Mouse (Mus musculus) spleen, adult 2 months (tissue): ENCODE data around the gene Usp47.

ENCODE experiments used
- CTCF ChIP-seq: fragments of 200-500 bp; IDR thresholded peaks from 2 replicates; pipeline ENCODE4 v1.5.1; 2011; ENCODE audit warnings: mild to moderate bottlenecking, inconsistent platforms; ENCODE audit not compliant: insufficient read depth, insufficient read length, insufficient replicate concordance; ENCODE audit errors: extremely low read depth
- POLR2A ChIP-seq: fragments of 200-500 bp; IDR thresholded peaks from 2 replicates; pipeline ENCODE4 v1.6.1; 2011; ENCODE audit warnings: low read depth, low read length, inconsistent platforms

- TF ChIP-seq POLR2A = no peak
- no peak for TF ChIP-seq CTCF
These were observed 110.0 kb downstream of the Usp47 start for GRCm38 (mm10) chr7:112133277-112133676.
